Mouse (Mus musculus) thymus, adult 2 months (tissue): ENCODE measurements around the gene Mast3.

Source experiments
- CTCF ChIP-seq: fragments of 200-500 bp; IDR thresholded peaks from 2 replicates; pipeline ENCODE4 v1.5.1; 2012; ENCODE audit warnings: mild to moderate bottlenecking, control low read depth, low read length, moderate library complexity, borderline replicate concordance; ENCODE audit not compliant: control insufficient read depth, poor library complexity, insufficient read depth; ENCODE audit errors: extremely low read depth
- POLR2A ChIP-seq: fragments of 200-500 bp; IDR thresholded peaks from 2 replicates; pipeline ENCODE4 v1.6.1; 2012; ENCODE audit warnings: mild to moderate bottlenecking, low read length, control low read depth, moderate library complexity; ENCODE audit not compliant: control insufficient read depth, poor library complexity, insufficient read depth; ENCODE audit errors: extremely low read depth

- TF ChIP-seq CTCF (peak; percentile 28; the same call in 1 of the 2 replicates), POLR2A (peak; percentile 99)
These were observed 34.8 kb upstream of the Mast3 start, which contains the start of gene Arrdc2 for GRCm38 (mm10) chr8:70839408-70840351.
